ENCODE assay signal across 24 mouse cellular contexts in genomic region chr15:17932573-17932972, GRCm38 (mm10).
A peak's percentile ranks its signal among the peaks of the same experiment; 100 is the strongest.
DNase-seq lines count a peak whose midpoint lies in the region; ATAC-seq and TF ChIP-seq lines count a peak whose summit lies in the region.
"Had no signal": no experiment of that assay in that cellular context is flagged by ENCODE, and none has a peak within 500 bp of the region (broad histone marks: within the 10 kb centered on the region; RNA-seq: fewer than 3 reads in every experiment).

No protein-coding gene starts in this region.

- no peaks in the 10 kb centered on the region for H3K9me3 ChIP-seq in forebrain, embryonic 12.5 days
- H3K9me3 ChIP-seq in forebrain, embryonic 16.5 days (ENCODE audit: control insufficient read depth, low read length): no peaks in the 10 kb centered on the region
- H3K9me3 ChIP-seq in hindbrain, embryonic 13.5 days: no peaks in the 10 kb centered on the region
- H3K9me3 ChIP-seq in hindbrain, embryonic 11.5 days (ENCODE audit: control insufficient read depth, low read length): no peaks in the 10 kb centered on the region
- H3K9me3 ChIP-seq: heart, embryonic 10.5 days; heart, embryonic 13.5 days; hindbrain, embryonic 15.5 days had no signal

- no peaks in the 10 kb centered on the region for H3K36me3 ChIP-seq in forebrain, embryonic 12.5 days (replicated peaks)
- no peaks in the 10 kb centered on the region for H3K36me3 ChIP-seq in forebrain, embryonic 16.5 days (ENCODE audit: control insufficient read depth, insufficient read depth)
- no peaks in the 10 kb centered on the region for H3K36me3 ChIP-seq in hindbrain, embryonic 13.5 days
- no peaks in the 10 kb centered on the region for H3K36me3 ChIP-seq in hindbrain, embryonic 11.5 days (ENCODE audit: control insufficient read depth, insufficient read depth, low read length)
- H3K36me3 ChIP-seq: heart, embryonic 10.5 days; heart, embryonic 13.5 days; hindbrain, embryonic 15.5 days had no signal

- 78% methylated on average over 3 of the region's 3 CpGs for WGBS in forebrain, embryonic 12.5 days
- 50% methylated on average over 3 of the region's 3 CpGs for WGBS in forebrain, embryonic 16.5 days
- 59% methylated on average over 3 of the region's 3 CpGs for WGBS in hindbrain, embryonic 13.5 days
- 70% methylated on average over 3 of the region's 3 CpGs for WGBS in hindbrain, embryonic 11.5 days

- H3K27ac ChIP-seq in forebrain, embryonic 12.5 days: no peak overlapping the region
- no peak overlapping the region for H3K27ac ChIP-seq in forebrain, embryonic 16.5 days (ENCODE audit: low read length)
- H3K27ac ChIP-seq in hindbrain, embryonic 13.5 days: no peak overlapping the region
- no peak overlapping the region for H3K27ac ChIP-seq in hindbrain, embryonic 11.5 days (ENCODE audit: low read depth, low read length)
- H3K27ac ChIP-seq: heart, adult 2 months; heart, embryonic 10.5 days; heart, embryonic 13.5 days; hindbrain, embryonic 15.5 days had no signal

- no peaks in the 10 kb centered on the region for H3K4me1 ChIP-seq in forebrain, embryonic 12.5 days
- H3K4me1 ChIP-seq in forebrain, embryonic 16.5 days (replicated peaks; ENCODE audit: control insufficient read depth, insufficient read depth, low read length): no peaks in the 10 kb centered on the region
- H3K4me1 ChIP-seq in hindbrain, embryonic 13.5 days (replicated peaks): no peaks in the 10 kb centered on the region
- no peaks in the 10 kb centered on the region for H3K4me1 ChIP-seq in hindbrain, embryonic 11.5 days (replicated peaks; ENCODE audit: control insufficient read depth, insufficient read depth, low read length)
- H3K4me1 ChIP-seq: heart, embryonic 10.5 days; heart, embryonic 13.5 days; hindbrain, embryonic 15.5 days had no signal

- no peaks in the 10 kb centered on the region for H3K27me3 ChIP-seq in forebrain, embryonic 12.5 days
- H3K27me3 ChIP-seq in forebrain, embryonic 16.5 days (replicated peaks; ENCODE audit: control insufficient read depth, insufficient read depth, low read length): no peaks in the 10 kb centered on the region
- no peaks in the 10 kb centered on the region for H3K27me3 ChIP-seq in hindbrain, embryonic 13.5 days
- no peaks in the 10 kb centered on the region for H3K27me3 ChIP-seq in hindbrain, embryonic 11.5 days (ENCODE audit: control insufficient read depth, insufficient read depth, low read length)
- H3K27me3 ChIP-seq: heart, embryonic 13.5 days; hindbrain, embryonic 15.5 days had no signal

- ATAC-seq in forebrain, embryonic 12.5 days (ENCODE audit: low FRiP score): peak; percentile 41; the same call in 1 of the 2 replicates
- no peak for ATAC-seq in forebrain, embryonic 16.5 days
- 0 out of 2 replicates have a peak, but pooled peaks have one; percentile 59 for ATAC-seq in hindbrain, embryonic 13.5 days (ENCODE audit: low FRiP score)
- ATAC-seq in hindbrain, embryonic 11.5 days (ENCODE audit: low FRiP score): no peak
- ATAC-seq: CD4-positive, CD25-positive, alpha-beta regulatory T cell, adult 4 months; inflammation-experienced regulatory T-cells, adult 6 months; intestine, embryonic 16.5 days had no signal

- no peak for TF ChIP-seq POLR2A in brain, embryonic 14.5 days (IDR thresholded peaks at IDR 0.05; ENCODE audit: borderline replicate concordance, extremely low read depth, insufficient read depth, insufficient read length, poor library complexity, severe bottlenecking)

- no peak overlapping the region for H3K9ac ChIP-seq in forebrain, embryonic 12.5 days
- no peak overlapping the region for H3K9ac ChIP-seq in forebrain, embryonic 16.5 days (replicated peaks; ENCODE audit: low read depth, low read length)
- H3K9ac ChIP-seq in hindbrain, embryonic 13.5 days: no peak overlapping the region
- H3K9ac ChIP-seq in hindbrain, embryonic 11.5 days (ENCODE audit: low read depth, low read length): no peak overlapping the region
- H3K9ac ChIP-seq: heart, embryonic 13.5 days; hindbrain, embryonic 15.5 days had no signal

- H3K4me3 ChIP-seq in forebrain, embryonic 12.5 days (replicated peaks): no peak overlapping the region
- no peak overlapping the region for H3K4me3 ChIP-seq in forebrain, embryonic 16.5 days (replicated peaks; ENCODE audit: low read length)
- no peak overlapping the region for H3K4me3 ChIP-seq in hindbrain, embryonic 13.5 days
- no peak overlapping the region for H3K4me3 ChIP-seq in hindbrain, embryonic 11.5 days (ENCODE audit: low read depth, low read length)
- H3K4me3 ChIP-seq: heart, adult 2 months; heart, embryonic 10.5 days; heart, embryonic 13.5 days; hindbrain, embryonic 15.5 days had no signal

- no peak for TF ChIP-seq CTCF in brain, embryonic 14.5 days (IDR thresholded peaks at IDR 0.05; ENCODE audit: borderline replicate concordance, extremely low read depth, insufficient read depth, insufficient read length)

- DNase-seq in hindbrain, embryonic 11.5 days (ENCODE audit: low spot score): no peak
- DNase-seq in left cerebral cortex, postnatal 4 days: peak; percentile 39
- no peak for DNase-seq in left cerebral cortex, adult 11 months (ENCODE audit: low spot score)
- DNase-seq in brain, embryonic 14.5 days (ENCODE audit: low read depth): peak; percentile 60
- no peak for DNase-seq in thymus, postnatal 14 days
- DNase-seq: adrenal gland, adult 2 months; adrenal gland, postnatal 14 days; cerebellum, adult 18-20 months; cerebellum, adult 9-11 months; gastrocnemius, postnatal 10 days; gastrocnemius, postnatal 36 days; heart, adult 2 months; heart, postnatal 14 days; heart, postnatal 4 days; kidney, adult 18-20 months had no signal

- intact Hi-C loops in left cerebral cortex, postnatal 4 days (cut with DNase I): no loop called here

- H3K4me2 ChIP-seq in forebrain, embryonic 12.5 days: no peak overlapping the region
- no peak overlapping the region for H3K4me2 ChIP-seq in forebrain, embryonic 16.5 days (ENCODE audit: low read length)
- H3K4me2 ChIP-seq in hindbrain, embryonic 13.5 days: no peak overlapping the region
- H3K4me2 ChIP-seq in hindbrain, embryonic 11.5 days (replicated peaks; ENCODE audit: low read depth, low read length): no peak overlapping the region
- H3K4me2 ChIP-seq: heart, embryonic 13.5 days; hindbrain, embryonic 15.5 days had no signal

Comparison
In these comparisons a context has a peak if more than half of its experiments do, and no peak if none do; other contexts are left out.
1. ATAC-seq: peak in forebrain, embryonic 12.5 days (single experiment) and hindbrain, embryonic 13.5 days (single experiment); none in forebrain, embryonic 16.5 days (single experiment) and hindbrain, embryonic 11.5 days (single experiment).
2. DNase-seq: peak in left cerebral cortex, postnatal 4 days (single experiment) and brain, embryonic 14.5 days (single experiment); none in hindbrain, embryonic 11.5 days (single experiment), left cerebral cortex, adult 11 months (single experiment) and thymus, postnatal 14 days (single experiment).